Mouse (Mus musculus) forebrain, embryonic 11.5 days (tissue): Measurements from ENCODE around the gene Eno3. TPM values are rescaled to one million over a fixed set of nuclear protein-coding genes. Genes with fewer than 3 reads are reported as not detected.

Experiments used
- ATAC-seq: fragments of 200-750 bp; cut with Nextera tagmentation; replicated peaks from 2 replicates; pipeline ENCODE4 v1.8.0; 2017; ENCODE audit warnings: moderate TSS enrichment; ENCODE audit not compliant: low FRiP score
- DNase-seq: peaks from one replicate; pipeline ENCODE4 v3.0.0-alpha.2; 2017; ENCODE audit warnings: low spot score
- H3K27ac ChIP-seq: fragments of 300-500 bp; sonication (generic); 2 replicates; pipeline ENCODE4 v1.5.1; 2014; ENCODE audit warnings: low read depth, low read length
- H3K27me3 ChIP-seq: fragments of 300-500 bp; sonication (generic); 2 replicates; pipeline ENCODE4 v1.6.1; 2014; ENCODE audit warnings: mild to moderate bottlenecking, low read length, mixed read lengths; ENCODE audit not compliant: control insufficient read depth, insufficient read depth
- H3K36me3 ChIP-seq: fragments of 300-500 bp; sonication (generic); 2 replicates; pipeline ENCODE4 v1.6.1; 2014; ENCODE audit warnings: mild to moderate bottlenecking, low read length, moderate library complexity, mixed read lengths; ENCODE audit not compliant: control insufficient read depth, insufficient read depth
- H3K4me1 ChIP-seq: fragments of 300-500 bp; sonication (generic); replicated peaks from 2 replicates; pipeline ENCODE4 v1.6.1; 2014; ENCODE audit warnings: low read length, mixed read lengths; ENCODE audit not compliant: control insufficient read depth, insufficient read depth
- H3K4me2 ChIP-seq: fragments of 300-500 bp; sonication (generic); 2 replicates; pipeline ENCODE4 v1.6.1; 2014; ENCODE audit warnings: low read depth, mild to moderate bottlenecking, low read length, moderate library complexity, mixed read lengths; ENCODE audit not compliant: severe bottlenecking
- H3K4me3 ChIP-seq: fragments of 300-500 bp; sonication (generic); 2 replicates; pipeline ENCODE4 v1.5.1; 2014; ENCODE audit warnings: low read depth, low read length
- H3K9ac ChIP-seq: fragments of 300-500 bp; sonication (generic); 2 replicates; pipeline ENCODE4 v1.6.1; 2014; ENCODE audit warnings: low read length
- H3K9me3 ChIP-seq: fragments of 300-500 bp; sonication (generic); 2 replicates; pipeline ENCODE4 v1.6.1; 2016; ENCODE audit warnings: low read length, mixed read lengths; ENCODE audit not compliant: control insufficient read depth
- WGBS: fragments of 180-500 bp; shearing (Covaris S2); extraction: QIAGEN DNeasy Blood & Tissue Kit; methylation state at CpG from one replicate; pipeline ENCODE4 v1.1.7; 2014; 5-methylcytosine and 5-hydroxymethylcytosine counted together
- polyA plus RNA-seq: library from polyadenylated mRNA; unstranded; fragments of >200 nt; fragmentation: Nextera tagmentation; extraction: Ambion mirVana; gene quantifications from 2 replicates; pipeline ENCODE4 v1.2.1, GENCODE M21; 2014

Eno3 gene
- polyA plus RNA-seq, 1 experiment from 2014 or later: 16.6 TPM

DNA sequence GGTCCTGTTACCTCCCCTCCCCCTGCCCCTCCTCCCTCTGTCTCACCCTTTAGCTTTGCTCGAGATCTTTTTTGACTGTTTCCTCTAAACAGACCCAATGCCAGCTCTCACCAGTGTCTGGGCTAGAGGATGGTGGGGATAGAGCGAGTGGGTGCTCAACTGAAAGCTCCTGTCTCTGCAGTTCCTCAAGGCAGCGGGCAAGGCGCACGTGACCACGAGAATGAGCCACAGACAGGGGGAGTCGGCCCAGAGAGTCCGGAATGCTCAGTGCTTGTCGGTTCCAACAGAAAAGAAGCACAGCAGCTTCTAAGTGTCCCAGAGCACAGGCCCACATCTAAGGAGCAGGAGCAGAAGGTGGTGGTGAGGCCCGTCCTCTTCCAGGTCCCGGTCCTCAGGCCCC lies 17.5 kb downstream of the Eno3 start:
- Histone ChIP-seq H3K4me2 (no peak overlapping the region), H3K4me3 (no peak overlapping the region), H3K27ac (no peak overlapping the region), H3K9ac (no peak overlapping the region), H3K4me1 (peaks cover 4% of the 10 kb centered on the region; the same call in 1 of the 2 replicates), H3K27me3 (no peaks in the 10 kb centered on the region), H3K9me3 (no peaks in the 10 kb centered on the region), H3K36me3 (no peaks in the 10 kb centered on the region; the same call in 1 of the 2 replicates)
- DNase-seq (peak; percentile 50), ATAC-seq (no peak)
- 59% methylated on average over 11 of the region's 11 CpGs for WGBS

DNA sequence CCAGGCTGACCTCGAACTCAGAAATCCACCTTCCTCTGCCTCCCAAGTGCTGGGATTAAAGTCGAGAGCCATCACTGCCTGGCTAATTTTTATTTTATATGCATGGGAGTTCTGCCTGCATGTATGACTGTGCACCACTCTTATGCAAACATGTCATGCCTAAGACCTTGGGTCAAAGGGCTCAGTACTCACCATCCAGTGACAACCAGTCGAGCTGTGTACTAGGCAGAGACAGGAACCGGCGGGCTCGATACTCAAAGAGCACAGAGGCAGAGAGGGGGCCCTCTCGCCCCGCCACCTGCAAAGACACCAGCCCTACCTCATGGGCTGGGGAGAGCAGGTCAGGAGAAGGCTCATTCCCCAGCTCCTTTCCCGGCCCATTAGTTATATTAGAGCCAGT lies 21.1 kb downstream of the Eno3 start:
- DNase-seq (peak; percentile 37), ATAC-seq (no peak)
- Histone ChIP-seq H3K27ac (no peak overlapping the region), H3K27me3 (no peaks in the 10 kb centered on the region), H3K4me3 (no peak overlapping the region), H3K9me3 (no peaks in the 10 kb centered on the region), H3K4me1 (peaks cover 8% of the 10 kb centered on the region; the same call in 1 of the 2 replicates), H3K4me2 (no peak overlapping the region), H3K36me3 (no peaks in the 10 kb centered on the region; the same call in 1 of the 2 replicates), H3K9ac (no peak overlapping the region)
- WGBS: 83% methylated on average over 9 of the region's 9 CpGs

DNA sequence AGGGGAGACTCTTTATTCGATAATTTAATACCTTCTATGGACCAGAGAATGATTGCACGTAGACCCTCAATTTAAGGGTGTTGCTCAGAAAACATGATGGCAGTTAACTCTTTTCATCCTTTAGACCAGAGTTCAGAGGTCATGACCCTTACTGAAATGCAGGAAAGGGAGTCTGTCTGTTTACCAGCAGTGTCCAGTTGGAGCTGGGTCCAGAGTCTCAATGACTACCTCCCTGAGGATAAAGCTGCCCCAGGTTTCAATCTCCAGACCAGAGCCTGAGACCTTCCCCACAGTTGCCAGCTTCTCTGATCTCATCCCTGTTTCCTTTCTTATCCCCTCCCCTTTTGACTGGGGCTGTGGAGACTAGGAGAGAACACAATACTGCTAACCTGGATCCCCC lies 21.6 kb downstream of the Eno3 start:
- ATAC-seq (no peak), DNase-seq (peak; percentile 13)
- Histone ChIP-seq H3K27me3 (no peaks in the 10 kb centered on the region), H3K4me2 (no peak overlapping the region), H3K36me3 (no peaks in the 10 kb centered on the region; the same call in 1 of the 2 replicates), H3K4me3 (no peak overlapping the region), H3K27ac (no peak overlapping the region), H3K9ac (no peak overlapping the region), H3K4me1 (peaks cover 8% of the 10 kb centered on the region; the same call in 1 of the 2 replicates), H3K9me3 (no peaks in the 10 kb centered on the region)
- 77% methylated on average over 2 of the region's 2 CpGs for WGBS

DNA sequence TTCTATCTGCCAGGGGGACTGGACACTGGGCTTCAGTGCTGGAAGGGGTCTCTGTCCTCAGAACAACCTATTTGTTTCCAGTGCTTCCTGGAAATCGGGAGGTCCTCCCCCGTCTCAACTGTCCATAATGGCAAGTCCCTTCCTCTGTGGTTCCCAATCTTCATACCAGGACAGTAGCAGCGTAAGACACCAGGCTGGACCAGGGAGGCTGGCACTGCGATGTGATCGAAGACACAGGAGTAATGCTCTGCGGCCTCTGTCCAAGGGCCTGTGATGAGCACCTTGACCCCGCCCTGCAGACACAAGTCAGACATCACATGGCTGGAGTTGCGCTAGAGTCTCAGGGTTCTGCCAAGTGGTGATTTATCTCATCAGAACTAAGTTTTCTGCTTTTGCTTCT lies 22.4 kb downstream of the Eno3 start:
- Histone ChIP-seq H3K4me2 (no peak overlapping the region), H3K27ac (no peak overlapping the region), H3K9me3 (no peaks in the 10 kb centered on the region), H3K9ac (no peak overlapping the region), H3K4me1 (peaks cover 8% of the 10 kb centered on the region; the same call in 1 of the 2 replicates), H3K27me3 (no peaks in the 10 kb centered on the region), H3K36me3 (no peaks in the 10 kb centered on the region; the same call in 1 of the 2 replicates), H3K4me3 (no peak overlapping the region)
- 95% methylated on average over 8 of the region's 8 CpGs for WGBS
- DNase-seq: no peak
- no peak for ATAC-seq

DNA sequence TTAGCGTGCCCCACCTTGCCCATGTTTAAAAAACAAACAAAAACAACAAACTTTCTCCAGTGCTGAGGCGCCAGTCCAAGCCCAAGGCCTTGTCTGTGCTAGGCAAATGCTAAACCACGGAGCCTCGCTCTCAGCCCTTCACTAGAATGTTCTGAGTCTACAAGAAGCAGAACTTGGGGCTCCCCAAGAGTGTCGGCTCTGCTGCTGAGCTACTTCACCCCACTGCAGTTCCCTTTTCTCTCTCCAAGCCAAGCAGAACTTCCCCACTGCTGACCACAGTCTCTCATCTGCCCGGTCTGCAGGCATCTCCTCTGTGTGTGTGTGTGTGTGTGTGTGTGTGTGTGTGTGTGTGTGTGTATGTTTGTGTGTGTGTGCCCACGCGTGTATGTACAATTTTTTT lies 22.9 kb downstream of the Eno3 start:
- Histone ChIP-seq H3K9ac (no peak overlapping the region), H3K27me3 (no peaks in the 10 kb centered on the region), H3K4me1 (peaks cover 8% of the 10 kb centered on the region; the same call in 1 of the 2 replicates), H3K4me3 (no peak overlapping the region), H3K27ac (no peak overlapping the region), H3K9me3 (no peaks in the 10 kb centered on the region), H3K4me2 (no peak overlapping the region), H3K36me3 (no peaks in the 10 kb centered on the region; the same call in 1 of the 2 replicates)
- ATAC-seq: no peak
- DNase-seq: no peak
- 90% methylated on average over 8 of the region's 8 CpGs for WGBS

DNA sequence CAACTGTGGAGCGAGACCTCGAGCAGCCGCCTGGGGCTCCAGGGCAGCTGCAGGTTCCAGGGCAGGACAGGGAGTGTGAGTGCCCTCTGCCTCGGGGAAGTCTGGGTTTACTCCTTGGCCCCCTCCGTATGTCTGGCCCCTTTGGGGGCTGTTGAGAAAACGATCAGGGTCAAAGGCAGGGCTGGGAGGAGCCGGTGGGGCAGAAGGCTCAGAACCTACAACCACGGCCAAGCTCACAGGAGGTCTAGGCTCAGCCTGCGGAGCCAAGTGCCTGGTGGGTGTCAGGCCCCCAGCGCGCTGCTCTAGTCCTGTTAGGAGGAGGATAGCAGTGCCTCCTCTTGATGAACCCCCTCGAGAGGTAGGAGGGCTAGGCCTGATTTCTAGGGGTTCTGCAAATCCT lies 24.2 kb downstream of the Eno3 start:
- ATAC-seq (no peak), DNase-seq (no peak)
- no peaks in the 10 kb centered on the region for H3K27me3 ChIP-seq
- no peaks in the 10 kb centered on the region; the same call in 1 of the 2 replicates for H3K36me3 ChIP-seq
- no peak overlapping the region for H3K9ac ChIP-seq
- peaks cover 8% of the 10 kb centered on the region; the same call in 1 of the 2 replicates for H3K4me1 ChIP-seq
- no peak overlapping the region for H3K27ac ChIP-seq
- 58% methylated on average over 12 of the region's 12 CpGs for WGBS
- H3K9me3 ChIP-seq: no peaks in the 10 kb centered on the region
- H3K4me2 ChIP-seq: no peak overlapping the region
- no peak overlapping the region for H3K4me3 ChIP-seq

DNA sequence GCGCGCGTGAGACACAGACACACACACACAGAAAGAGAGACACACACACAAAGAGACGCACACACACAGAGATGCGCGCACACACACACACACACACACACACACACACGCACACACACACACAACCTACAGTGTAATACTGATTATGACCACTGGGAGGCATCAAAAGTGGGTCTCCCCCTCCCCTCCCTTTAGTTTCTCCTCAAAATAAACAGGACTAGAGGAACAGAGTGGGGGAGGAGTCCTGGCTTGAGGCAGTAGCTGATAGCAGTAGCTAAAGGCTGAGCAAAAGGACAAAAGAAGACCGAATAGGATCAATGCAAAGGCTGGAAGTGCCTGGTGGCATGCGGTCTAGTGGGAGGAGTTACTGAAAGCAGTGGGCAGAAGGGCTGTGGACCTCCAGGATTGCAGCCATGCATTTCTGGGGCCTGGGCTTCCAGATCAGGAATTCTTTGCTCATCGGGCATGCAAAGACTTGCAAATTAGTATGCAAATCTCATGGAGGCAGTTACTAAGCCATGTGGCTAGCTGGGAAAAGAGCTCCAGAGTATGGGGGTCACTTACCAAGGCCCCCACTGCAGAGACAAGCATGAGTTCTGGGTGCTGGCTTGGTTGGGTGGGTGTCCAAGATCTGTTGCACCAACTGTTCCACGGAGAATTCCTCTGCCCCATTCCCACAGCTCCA lies 25.0 kb downstream of the Eno3 start:
- no peaks in the 10 kb centered on the region for H3K27me3 ChIP-seq
- ATAC-seq (peak; percentile 91), DNase-seq (peak; percentile 73)
- 0 out of 2 replicates have a peak overlapping the region, but pooled peaks have one; percentile 18 for H3K4me2 ChIP-seq
- peak overlapping the region; percentile 8 for H3K27ac ChIP-seq
- H3K9ac ChIP-seq: no peak overlapping the region
- WGBS: 5% methylated on average over 11 of the region's 11 CpGs
- H3K4me1 ChIP-seq: peaks cover 10% of the 10 kb centered on the region; the same call in 1 of the 2 replicates
- no peak overlapping the region for H3K4me3 ChIP-seq
- no peaks in the 10 kb centered on the region; the same call in 1 of the 2 replicates for H3K36me3 ChIP-seq
- H3K9me3 ChIP-seq: no peaks in the 10 kb centered on the region

DNA sequence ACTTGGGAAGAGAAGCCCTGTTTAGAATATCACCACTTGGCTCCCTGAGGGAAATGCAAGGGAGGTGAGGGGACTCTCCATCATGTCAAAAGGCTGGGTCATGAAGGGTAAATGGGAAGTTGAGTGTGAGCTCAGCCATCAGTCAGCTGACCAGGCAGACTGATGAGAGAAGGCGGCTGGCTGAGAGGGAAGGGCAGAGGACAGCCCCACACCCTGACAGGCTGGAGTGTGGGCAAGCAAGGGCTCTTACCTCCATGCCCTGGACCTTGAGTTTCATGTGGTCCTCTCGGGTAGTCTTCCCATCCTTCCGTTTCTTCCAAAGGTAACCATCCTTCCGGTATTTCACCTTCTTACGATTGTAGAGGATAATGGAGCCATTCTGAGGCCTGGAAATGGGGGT lies 26.6 kb downstream of the Eno3 start:
- H3K36me3 ChIP-seq: no peaks in the 10 kb centered on the region; the same call in 1 of the 2 replicates
- no peak overlapping the region for H3K27ac ChIP-seq
- no peak for DNase-seq
- H3K9me3 ChIP-seq: no peaks in the 10 kb centered on the region
- 89% methylated on average over 5 of the region's 5 CpGs for WGBS
- H3K27me3 ChIP-seq: no peaks in the 10 kb centered on the region
- no peak overlapping the region for H3K4me2 ChIP-seq
- peaks cover 14% of the 10 kb centered on the region for H3K4me1 ChIP-seq
- no peak for ATAC-seq
- no peak overlapping the region for H3K4me3 ChIP-seq
- H3K9ac ChIP-seq: no peak overlapping the region
